Mouse (Mus musculus) induced T-regulatory cell, adult 2 months (primary cell): ENCODE data around the gene Pgghg.

ENCODE experiments used
- DNase-seq: peaks from one replicate; pipeline ENCODE4 v3.0.0-alpha.2; 2012; ENCODE audit warnings: low read depth

Gene Pgghg

DNA sequence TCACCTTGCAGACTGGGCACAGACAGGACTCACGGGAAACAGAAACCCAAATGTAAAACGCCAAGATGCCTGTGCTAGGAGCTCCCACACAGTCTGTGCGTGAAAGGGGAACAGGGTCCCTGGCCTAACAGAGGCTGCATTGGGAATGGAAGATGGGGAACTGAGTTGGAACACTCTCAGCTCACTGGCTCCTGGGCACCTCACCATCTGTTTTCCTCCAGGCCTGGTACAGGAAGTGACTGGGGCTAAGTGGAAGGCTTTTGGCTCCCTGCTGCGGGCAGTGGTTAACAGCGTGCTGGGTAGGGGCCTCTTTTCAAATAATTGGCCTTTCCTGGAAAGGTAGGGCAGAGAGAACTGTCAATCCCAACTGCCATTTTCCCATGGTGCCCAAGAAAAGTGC lies 49.4 kb downstream of the Pgghg start:
- DNase-seq: peak; percentile 66

DNA sequence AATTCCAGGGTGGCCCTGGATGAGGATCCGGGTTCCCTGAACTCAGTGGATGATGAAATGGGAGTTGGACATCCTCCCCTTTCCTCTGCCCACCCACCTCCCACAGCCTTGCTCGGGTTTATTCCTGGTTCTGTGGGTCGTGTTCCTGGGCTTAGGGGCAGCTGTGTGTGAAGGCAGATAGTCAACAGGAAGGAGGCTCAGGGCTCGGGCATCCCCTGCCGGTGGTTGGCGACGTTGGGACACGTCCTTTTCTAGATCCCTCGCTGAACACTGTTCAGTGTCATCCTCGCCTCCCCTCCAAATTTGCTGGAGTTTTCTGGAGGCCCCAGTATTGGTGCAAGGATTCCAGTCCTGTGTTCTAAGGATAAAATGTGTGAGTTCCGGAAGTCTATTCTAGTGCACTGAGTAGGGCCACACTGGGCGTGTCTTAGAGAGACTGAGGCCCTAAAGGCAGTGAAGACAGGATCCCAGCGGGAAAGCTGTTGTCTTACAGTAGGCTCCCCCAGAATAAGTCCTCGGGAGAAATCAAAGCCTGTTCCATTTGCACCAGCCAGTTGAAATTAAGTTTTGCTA lies 50.0 kb downstream of the Pgghg start:
- peak; percentile 73 for DNase-seq
